Mouse (Mus musculus) G1E (cell line): Measurements from ENCODE around the gene Mrpl54. TPM values are rescaled to one million over a fixed set of nuclear protein-coding genes. Genes with fewer than 3 reads are reported as not detected.

Experiments
- ATAC-seq: 2 replicates; pipeline ENCODE4 v1.8.0; 2016; ENCODE audit warnings: mild to moderate bottlenecking; ENCODE audit not compliant: insufficient number of reproducible peaks, poor library complexity, low FRiP score, severe bottlenecking; ENCODE audit errors: extremely low read depth
- DNase-seq: peaks from one replicate; pipeline ENCODE4 v3.0.0; 2012; ENCODE audit warnings: low spot score
- H3K27me3 ChIP-seq: 2 replicates; pipeline ENCODE4 v1.6.1; 2012; ENCODE audit warnings: mild to moderate bottlenecking, low read length, inconsistent platforms; ENCODE audit not compliant: insufficient read depth
- H3K36me3 ChIP-seq: replicated peaks from 2 replicates; pipeline ENCODE3; 2012; ENCODE audit warnings: mild to moderate bottlenecking, inconsistent platforms
- H3K4me1 ChIP-seq: 2 replicates; pipeline ENCODE4 v1.6.1; 2012; ENCODE audit warnings: low read depth, low read length, inconsistent platforms, mixed read lengths; ENCODE audit not compliant: insufficient read depth
- H3K4me3 ChIP-seq: 2 replicates; pipeline ENCODE4 v1.5.1; 2012; ENCODE audit warnings: low read depth, mild to moderate bottlenecking, inconsistent platforms, low read length, moderate library complexity, mixed read lengths
- H3K9me3 ChIP-seq: replicated peaks from 2 replicates; pipeline ENCODE4 v1.6.1; 2012; ENCODE audit warnings: inconsistent platforms
- CTCF ChIP-seq: IDR thresholded peaks from 2 replicates; pipeline ENCODE4 v1.5.1; 2012; ENCODE audit warnings: low read depth, low read length, inconsistent platforms, mixed read lengths
- GATA1 ChIP-seq: IDR thresholded peaks from 2 replicates; pipeline ENCODE4 v1.6.1; 2012; ENCODE audit warnings: borderline replicate concordance, low read length, inconsistent platforms, mixed read lengths
- GATA2 ChIP-seq: IDR thresholded peaks from 2 replicates; pipeline ENCODE4 v1.6.1; 2012; ENCODE audit warnings: low read depth, low read length, inconsistent platforms, borderline replicate concordance
- POLR2AphosphoS5 ChIP-seq: IDR thresholded peaks from 2 replicates; pipeline ENCODE4 v1.6.1; 2012; ENCODE audit warnings: low read depth, low read length, inconsistent platforms; ENCODE audit not compliant: insufficient replicate concordance
- TAL1 ChIP-seq: conservative IDR thresholded peaks from 2 replicates; pipeline ENCODE4 v1.6.1; 2012; ENCODE audit warnings: low read depth, low read length, inconsistent platforms, mixed read lengths
- polyA plus RNA-seq: library from polyadenylated mRNA; stranded (reverse); fragments of >175 nt; gene quantifications from 2 replicates; pipeline ENCODE4 v1.2.3, GENCODE M21; 2012
- total RNA-seq, 2 experiments: library from RNA; stranded (forward) in 1 of 2; stranded (reverse) in 1 of 2; fragments of 200-1000 nt in 1 of 2; fragments of >200 nt in 1 of 2; fragmentation: Nextera tagmentation in 1 of 2; gene quantifications; 2 replicates each; pipeline ENCODE4 v1.2.3; 2014 to 2017

Mrpl54 gene
- total and polyA plus RNA-seq, 3 experiments = 75.6 to 612 (median 186) TPM

GRCm38 (mm10) chr10:81301321-81301720 is 34.6 kb upstream of the Mrpl54 start:
- DNase-seq (no peak), ATAC-seq (no peak)

GRCm38 (mm10) chr10:81300352-81300907 is 33.7 kb upstream of the Mrpl54 start:
- no peaks in the 10 kb centered on the region for H3K27me3 ChIP-seq
- TF ChIP-seq POLR2AphosphoS5 = no peak
- TF ChIP-seq CTCF = no peak
- TF ChIP-seq GATA1 = no peak
- TF ChIP-seq TAL1 = no peak
- no peak for TF ChIP-seq GATA2
- ATAC-seq = no peak
- H3K4me1 ChIP-seq = peaks cover 99% of the 10 kb centered on the region
- no peaks in the 10 kb centered on the region for H3K9me3 ChIP-seq
- H3K4me3 ChIP-seq = peak overlapping the region; percentile 36; the same call in 1 of the 2 replicates
- no peak for DNase-seq
- peaks cover 94% of the 10 kb centered on the region for H3K36me3 ChIP-seq

More at GRCm38 (mm10) chr10:81301321-81301720, 34.6 kb upstream of the Mrpl54 start:
- H3K36me3 ChIP-seq = peaks cover 94% of the 10 kb centered on the region
- no peaks in the 10 kb centered on the region for H3K27me3 ChIP-seq
- peaks cover 97% of the 10 kb centered on the region for H3K4me1 ChIP-seq
- H3K4me3 ChIP-seq = no peak overlapping the region; the same call in 1 of the 2 replicates
- TF ChIP-seq POLR2AphosphoS5 = no peak
- no peak for TF ChIP-seq GATA2
- TF ChIP-seq TAL1 = no peak
- no peak for TF ChIP-seq CTCF
- H3K9me3 ChIP-seq = no peaks in the 10 kb centered on the region

DNA sequence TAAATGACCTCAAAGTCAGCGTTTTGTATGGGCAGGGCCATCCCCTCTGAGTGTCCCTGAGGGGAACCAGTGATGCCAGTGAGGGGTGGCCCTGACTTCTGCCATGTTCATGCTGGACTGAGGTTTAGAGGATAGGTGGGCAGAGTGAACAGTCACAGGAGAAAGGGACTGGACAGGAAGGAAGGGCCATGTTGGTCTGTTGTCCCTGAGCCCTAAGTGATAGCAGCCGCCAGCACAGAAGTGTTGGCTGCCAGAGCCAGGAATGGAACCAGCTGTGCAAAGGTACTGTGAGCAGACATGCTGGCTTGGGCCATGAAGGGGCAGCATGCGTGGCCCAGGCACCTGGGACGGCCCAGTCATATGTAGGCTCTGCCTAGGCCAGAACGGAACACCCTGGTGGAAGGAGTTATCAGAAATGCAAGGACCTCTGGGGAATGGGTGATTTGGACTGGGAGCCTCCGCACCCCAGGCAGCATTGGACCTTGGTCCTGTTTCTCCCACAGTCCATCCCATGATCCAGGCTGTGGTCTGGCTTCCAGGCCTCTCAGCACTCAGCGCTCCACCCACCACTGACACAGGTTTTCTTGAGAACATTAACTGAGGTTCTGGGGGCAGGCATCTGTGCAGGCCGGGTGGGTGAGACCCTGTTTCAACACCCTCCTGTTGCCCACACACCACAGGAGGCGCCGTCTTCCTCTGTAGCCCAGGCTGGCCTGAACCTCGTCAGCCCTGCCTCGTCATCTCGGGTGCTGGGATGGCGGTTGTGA is 33.0 kb upstream of the Mrpl54 start:
- H3K4me1 ChIP-seq = peaks cover 99% of the 10 kb centered on the region
- peak overlapping the region; percentile 36; the same call in 1 of the 2 replicates for H3K4me3 ChIP-seq
- H3K9me3 ChIP-seq = no peaks in the 10 kb centered on the region
- H3K27me3 ChIP-seq = no peaks in the 10 kb centered on the region
- no peak for DNase-seq
- no peak for ATAC-seq
- peaks cover 94% of the 10 kb centered on the region for H3K36me3 ChIP-seq
- TF ChIP-seq TAL1 (no peak), POLR2AphosphoS5 (no peak)

DNA sequence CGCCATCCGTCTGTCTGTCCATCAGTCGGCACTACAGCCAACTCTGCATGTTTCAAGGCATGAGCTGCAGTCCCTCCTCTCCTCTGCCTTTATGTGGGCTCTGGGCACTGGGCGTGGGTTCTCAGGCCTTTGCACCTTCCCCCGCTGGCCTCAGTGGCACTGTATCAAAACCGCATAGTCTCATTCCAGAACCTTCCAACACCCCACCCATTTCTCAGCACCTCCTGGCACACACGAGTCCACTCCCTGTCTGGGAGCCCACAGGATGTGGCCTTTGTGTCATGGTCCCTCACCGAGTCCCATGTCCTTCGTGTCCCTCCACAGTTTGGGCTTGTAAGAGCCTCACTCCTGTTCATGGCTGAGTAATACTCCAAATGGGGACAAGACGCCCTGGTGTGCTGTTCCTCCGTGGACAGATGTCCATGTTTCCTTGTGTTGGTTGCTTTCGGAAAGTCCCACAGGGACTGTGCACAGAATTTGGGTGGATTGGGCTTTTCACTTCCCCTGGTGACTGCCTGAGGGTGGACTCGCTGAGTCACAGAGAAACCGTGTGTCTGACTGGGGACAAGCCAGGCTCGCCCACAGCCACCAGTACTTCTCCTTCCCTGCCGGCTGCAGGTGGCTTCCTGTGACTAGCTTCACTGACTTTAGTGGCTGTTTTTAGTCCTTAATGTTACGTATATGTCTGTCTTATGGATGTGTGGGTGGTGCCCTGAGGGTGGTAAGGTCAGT is 31.8 kb upstream of the Mrpl54 start:
- no peaks in the 10 kb centered on the region for H3K9me3 ChIP-seq
- H3K36me3 ChIP-seq = peaks cover 93% of the 10 kb centered on the region
- TF ChIP-seq CTCF (no peak), POLR2AphosphoS5 (no peak), TAL1 (no peak), GATA2 (no peak), GATA1 (no peak)
- no peak for DNase-seq
- H3K27me3 ChIP-seq = no peaks in the 10 kb centered on the region
- ATAC-seq = no peak
- peak overlapping the region; percentile 66; the same call in 1 of the 2 replicates for H3K4me3 ChIP-seq
- H3K4me1 ChIP-seq = peaks cover 100% of the 10 kb centered on the region

DNA sequence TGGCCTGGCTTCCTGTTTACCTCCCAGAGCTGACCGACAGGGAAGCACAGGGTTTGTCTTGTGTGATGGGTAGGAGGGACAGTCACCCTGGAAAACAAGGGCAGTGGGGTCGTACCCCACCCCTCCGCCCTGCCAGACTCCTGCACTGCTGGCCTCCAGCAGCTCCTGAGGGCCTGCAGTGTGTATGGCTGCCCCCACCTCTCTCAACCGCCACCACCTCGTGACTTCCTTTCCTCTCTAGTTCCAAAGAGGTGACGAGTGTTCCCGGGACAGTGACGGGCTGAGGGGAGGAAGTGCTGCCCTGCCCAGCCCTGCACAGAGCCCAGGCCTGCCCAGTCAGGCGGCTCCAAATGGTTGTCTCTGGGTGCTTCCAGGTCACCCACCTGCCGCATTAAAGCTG is 31.1 kb upstream of the Mrpl54 start:
- H3K4me3 ChIP-seq = peak overlapping the region; percentile 66; the same call in 1 of the 2 replicates
- H3K36me3 ChIP-seq = peaks cover 87% of the 10 kb centered on the region
- ATAC-seq (peak; percentile 76), DNase-seq (peak; percentile 66)
- no peaks in the 10 kb centered on the region for H3K9me3 ChIP-seq
- H3K27me3 ChIP-seq = no peaks in the 10 kb centered on the region
- peaks cover 97% of the 10 kb centered on the region for H3K4me1 ChIP-seq
- TF ChIP-seq POLR2AphosphoS5 (no peak), GATA1 (no peak), CTCF (no peak), TAL1 (no peak), GATA2 (no peak)

DNA sequence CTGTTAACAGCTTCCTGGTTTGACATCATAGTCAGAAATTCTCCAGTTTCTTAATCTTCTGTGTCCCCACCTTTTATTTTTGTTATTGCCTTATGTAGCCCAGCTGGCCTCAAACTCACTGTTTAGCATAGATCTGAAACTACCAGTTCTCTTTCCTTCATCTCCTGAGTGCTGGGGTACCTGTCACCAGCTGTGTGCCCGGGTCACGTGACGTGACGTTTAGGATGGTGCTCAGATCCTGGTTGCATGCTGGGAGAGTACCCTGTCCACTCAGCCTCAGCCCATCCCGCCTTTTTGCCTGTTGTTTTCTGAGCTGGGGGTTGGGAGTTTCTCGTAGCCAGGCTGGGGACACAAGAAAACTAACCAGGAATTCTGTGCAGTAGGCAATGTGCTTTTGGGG is 30.5 kb upstream of the Mrpl54 start:
- Histone ChIP-seq H3K4me3 (peak overlapping the region; percentile 66; the same call in 1 of the 2 replicates), H3K9me3 (no peaks in the 10 kb centered on the region), H3K4me1 (peaks cover 94% of the 10 kb centered on the region), H3K27me3 (no peaks in the 10 kb centered on the region), H3K36me3 (peaks cover 81% of the 10 kb centered on the region)
- no peak for ATAC-seq
- DNase-seq = no peak
- TF ChIP-seq TAL1 (no peak), GATA1 (no peak), CTCF (no peak), POLR2AphosphoS5 (no peak), GATA2 (no peak)
